Mouse (Mus musculus): ENCODE results near the gene Apoc3.

DNA sequence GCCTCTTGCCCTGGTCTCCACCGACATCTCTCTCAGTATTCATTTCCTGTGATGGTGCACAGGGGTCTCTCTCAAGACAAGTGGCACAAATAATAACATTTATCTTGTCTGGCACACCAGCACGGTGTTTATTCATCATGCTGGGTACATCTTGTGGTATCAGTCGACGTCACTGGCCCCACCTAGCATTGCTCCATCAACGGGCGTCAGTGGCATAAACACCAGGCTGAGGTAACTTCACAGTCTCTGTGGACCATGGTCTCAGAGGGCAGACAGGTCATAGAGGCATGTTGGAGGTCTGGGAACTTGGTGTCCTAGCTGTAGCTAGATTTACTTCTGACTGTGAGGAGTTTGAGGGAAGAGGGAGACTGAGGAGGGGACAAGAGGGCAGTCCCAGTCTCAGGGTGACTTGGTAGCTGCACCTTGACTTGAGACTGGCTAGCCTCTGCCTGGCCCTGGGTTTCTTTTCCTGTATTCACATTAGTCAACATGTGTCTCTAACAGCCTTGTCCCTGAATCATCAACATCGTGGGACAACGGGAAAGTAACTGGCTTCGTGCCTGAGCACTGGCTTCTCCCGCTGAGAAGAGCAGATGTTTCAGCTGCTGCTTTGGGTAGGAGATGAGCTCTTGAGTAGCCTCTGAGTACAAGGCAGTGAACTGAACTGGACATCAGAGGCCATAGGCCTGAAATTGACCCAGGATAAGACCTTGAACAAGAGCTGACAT lies 21.4 kb upstream of the Apoc3 start:
- TF ChIP-seq TCF12 (IDR thresholded peaks at IDR 0.05; ENCODE audit: low read depth, low read length) (no peak), PAX5 (IDR thresholded peaks at IDR 0.05; ENCODE audit: low read length) (no peak), ZKSCAN1 (IDR thresholded peaks at IDR 0.05; ENCODE audit: borderline replicate concordance, low read depth, low read length) (no peak), CTCF (conservative IDR thresholded peaks at IDR 0.05 in 1 of 2, IDR thresholded peaks at IDR 0.05 in 1 of 2; ENCODE audit: low read depth in 2 of 2, low read length in 2 of 2) (no peak), POLR2A (IDR thresholded peaks at IDR 0.05; ENCODE audit: low read depth, low read length) (no peak), E2F4 (IDR thresholded peaks at IDR 0.05; ENCODE audit: insufficient replicate concordance, low read depth, low read length) (no peak), JUND (conservative IDR thresholded peaks at IDR 0.05; ENCODE audit: low read depth, low read length) (no peak)

Data from CH12.LX (cell line).